Mouse (Mus musculus): ENCODE results near the gene Sirt4.
A peak's percentile ranks its signal among the peaks of the same experiment; 100 is the strongest.
"Not testable (repeated sequence)": the region's sequence is repeated elsewhere in the genome, so short reads cannot be mapped to it uniquely, and the experiment has no call there.

Sirt4 gene

DNA sequence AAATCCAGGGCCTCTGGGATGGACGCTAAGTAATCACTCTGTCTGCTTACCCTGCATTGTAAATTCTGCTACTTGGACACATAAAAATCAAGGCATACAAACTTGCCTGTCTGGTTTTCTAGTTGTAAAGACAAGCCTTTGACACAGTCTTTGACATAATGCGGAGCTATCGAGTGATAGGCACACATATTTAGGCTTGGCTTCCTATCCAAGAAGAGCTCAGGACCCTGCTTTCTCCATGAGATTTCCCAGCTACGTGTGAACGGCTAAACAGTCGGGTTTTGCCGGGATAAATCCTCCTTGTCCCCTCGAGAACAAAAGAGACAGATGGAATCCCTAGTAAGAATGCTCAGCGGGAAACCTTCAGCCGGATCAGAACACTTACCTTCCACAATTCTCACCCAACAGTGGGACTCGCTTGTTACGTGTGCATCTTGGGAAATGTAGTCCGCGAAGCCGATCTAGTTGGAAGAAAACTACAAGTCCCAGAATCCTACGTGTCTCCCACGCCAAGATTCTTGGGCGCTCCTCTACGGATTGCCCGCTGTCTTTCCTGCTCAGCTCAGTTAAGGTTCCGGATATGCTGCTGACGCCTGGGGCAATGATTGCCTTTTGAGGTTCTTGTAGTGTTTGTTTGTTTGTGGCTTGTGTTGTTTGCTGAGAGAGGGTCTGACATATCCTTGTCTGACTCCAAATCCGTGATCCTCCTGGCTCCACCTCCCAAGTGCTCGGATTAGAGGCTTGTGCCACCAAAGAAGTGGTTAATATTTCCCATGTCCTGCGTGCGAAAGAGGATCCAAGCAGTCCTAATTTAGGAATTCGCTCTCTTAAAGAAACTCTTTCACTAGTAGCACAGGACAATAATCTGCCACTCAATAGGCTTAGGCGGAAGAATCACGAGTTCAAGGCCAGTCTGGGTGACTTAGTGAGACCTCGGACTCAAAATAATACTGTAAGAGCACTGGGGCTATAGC, at the start of gene Sirt4:
TSS of gene Sirt4 (minus strand) at position 779 of the 974 bp plus-strand sequence.
- DNase-seq (ENCODE audit: low read depth), result peak; percentile 94

DNA sequence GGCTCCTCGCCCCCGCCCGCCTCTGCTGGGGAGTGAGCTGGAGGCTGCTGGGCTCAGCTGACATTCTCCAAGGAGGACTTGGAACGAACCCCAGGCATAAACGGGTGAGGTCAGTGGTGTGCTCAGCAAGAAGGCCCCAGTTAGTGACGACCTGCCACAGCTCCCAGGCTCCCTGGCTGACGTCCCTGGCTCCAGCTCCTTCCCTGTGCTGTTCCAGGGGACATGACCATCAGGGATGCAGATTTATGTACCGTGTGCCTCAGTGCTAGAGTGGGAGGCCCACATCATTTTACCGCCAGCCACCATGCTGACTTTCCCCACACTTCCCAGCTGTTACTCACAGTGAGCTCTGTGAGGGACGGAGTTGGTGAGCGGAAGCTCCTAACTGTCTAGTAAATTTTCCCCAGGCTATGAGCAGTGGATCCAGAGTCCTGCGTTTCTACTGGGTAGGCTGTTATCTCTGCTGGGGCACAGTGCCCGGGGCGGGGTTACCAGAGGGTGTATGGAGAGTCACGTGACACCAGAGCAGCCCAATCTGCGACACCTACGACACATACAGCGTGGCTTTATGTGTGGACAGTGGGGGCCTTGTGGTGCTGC, 47.2 kb upstream of the Sirt4 start:
- DNase-seq (ENCODE audit: low read depth), result peak; percentile 54

DNA sequence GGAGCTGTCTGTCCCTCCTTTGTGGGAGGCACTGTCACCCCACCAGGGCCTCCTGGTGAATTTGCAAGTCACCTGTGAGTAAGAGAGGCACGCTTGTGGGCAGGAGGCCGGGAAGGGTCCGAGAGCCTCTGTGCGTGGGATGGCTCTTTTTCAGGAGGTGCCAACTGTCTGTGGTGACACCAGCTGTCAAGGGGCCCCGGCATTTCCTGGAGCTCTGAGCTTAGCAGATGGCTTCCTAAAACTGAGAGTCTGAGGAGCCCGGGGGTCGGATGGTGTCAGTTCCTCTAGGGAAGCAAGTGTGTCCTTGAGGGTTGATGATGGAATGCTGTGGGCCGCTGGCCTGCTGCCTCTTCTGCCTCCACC, 45.9 kb upstream of the Sirt4 start:
- DNase-seq (ENCODE audit: low read depth), result peak; percentile 45

DNA sequence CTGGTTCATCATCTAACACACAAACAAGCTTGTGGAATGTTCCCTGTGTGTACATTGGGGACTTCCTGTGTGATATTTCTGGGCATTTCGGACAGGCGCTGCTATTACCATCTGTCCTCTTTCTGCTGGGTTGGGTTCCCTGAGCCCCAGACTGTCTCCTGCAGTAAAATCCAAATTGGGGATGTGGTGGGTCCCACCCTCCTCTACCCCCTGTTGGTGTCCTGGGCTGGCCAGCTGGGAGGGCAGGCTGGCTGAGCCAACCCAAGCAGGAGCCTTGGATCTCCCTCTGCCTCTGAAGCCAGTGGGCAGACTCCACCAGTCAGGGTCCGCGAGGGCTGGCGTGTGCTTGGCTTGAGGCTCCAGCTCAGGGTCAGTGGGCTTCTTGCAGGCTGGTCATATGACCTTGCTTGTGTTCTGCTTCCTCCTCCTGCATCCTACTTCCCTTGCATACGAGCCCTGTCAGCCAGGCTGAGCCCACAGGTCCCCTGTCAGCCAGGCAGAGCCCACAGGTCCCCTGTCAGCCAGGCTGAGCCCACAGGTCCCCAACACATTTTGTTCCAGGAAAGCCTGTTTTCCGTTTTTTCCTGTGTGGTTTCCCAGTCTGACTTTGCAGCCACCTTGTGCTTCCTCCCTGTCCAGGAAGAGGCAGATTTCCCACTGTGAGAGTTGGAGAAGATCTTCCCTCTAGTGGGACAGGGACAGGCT, 45.4 kb upstream of the Sirt4 start:
- DNase-seq (ENCODE audit: low read depth), result no peak

DNA sequence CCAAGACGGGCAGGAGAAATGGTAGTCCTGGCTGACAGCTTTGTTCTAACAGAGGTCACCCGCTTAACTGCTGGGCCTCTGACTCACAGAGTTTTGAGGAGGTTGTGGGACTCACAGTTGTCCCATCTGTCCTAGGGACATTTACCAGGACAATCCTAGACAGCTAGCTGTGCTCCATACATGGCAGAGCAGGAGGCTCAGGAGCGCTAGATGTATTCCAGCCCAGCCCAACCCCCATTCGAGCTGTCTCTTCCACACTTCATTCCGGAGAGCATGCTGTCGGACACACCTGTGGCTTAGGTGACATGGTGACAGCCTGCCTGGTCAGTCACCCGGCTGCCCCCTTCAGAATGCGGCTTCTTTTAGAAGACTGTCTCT, 44.8 kb upstream of the Sirt4 start:
- DNase-seq (ENCODE audit: low read depth), result no peak

DNA sequence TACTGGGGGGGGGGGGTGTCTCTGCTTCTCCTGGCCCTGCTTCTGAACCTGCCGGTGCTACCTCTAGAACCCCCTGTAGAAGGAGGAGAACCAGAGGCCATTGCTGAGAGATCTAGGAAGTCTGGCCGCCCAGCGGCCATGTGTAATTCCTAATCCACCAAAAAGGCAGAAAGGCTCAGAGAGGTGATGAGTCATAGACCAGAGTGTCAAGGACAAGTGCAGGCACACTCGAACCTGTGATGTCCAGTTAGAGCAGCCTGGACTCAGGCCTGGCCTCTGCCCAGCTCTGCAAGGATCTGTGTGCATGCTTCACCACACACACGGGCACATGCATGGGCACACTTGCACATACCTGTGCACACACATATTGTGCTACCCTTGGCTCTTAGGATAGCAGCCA, 43.6 kb upstream of the Sirt4 start:
- DNase-seq (ENCODE audit: low read depth), result no peak

DNA sequence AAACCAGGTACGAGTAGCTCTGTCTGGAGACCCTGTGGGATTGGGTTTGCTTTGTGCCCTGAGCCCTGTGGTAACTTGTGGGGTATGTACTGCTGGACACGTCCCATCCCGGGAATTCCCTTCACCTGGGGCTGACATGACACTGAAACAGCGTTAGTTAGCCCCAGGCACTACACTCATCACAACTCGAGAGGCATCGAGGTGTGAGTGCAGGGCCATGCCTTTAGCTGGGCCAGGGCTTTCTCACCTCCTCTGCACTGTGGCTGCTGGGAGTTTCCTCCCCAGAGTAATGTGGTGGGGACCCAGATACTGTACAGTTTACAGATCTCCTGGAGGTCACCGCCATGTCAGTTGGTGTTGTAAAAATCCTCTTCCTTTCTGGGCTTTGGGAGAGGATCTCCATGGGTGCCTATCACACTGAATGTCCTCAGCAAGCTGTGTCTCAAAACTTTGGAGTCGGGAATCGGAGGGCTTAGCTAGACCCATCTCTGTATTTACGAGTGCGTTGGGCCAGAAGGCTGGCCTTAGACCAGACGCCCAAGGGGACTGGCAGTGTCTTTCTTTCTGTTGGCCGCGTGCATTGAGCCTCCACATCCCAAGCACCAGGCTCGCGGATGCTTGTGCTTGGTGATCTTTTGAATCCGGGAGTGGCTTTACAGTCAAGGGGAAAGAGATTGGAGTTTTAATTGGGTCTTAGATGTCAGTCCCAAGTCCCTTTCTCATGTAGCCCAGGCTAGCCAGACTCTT, 42.1 kb upstream of the Sirt4 start:
- DNase-seq (ENCODE audit: low read depth), result no peak

DNA sequence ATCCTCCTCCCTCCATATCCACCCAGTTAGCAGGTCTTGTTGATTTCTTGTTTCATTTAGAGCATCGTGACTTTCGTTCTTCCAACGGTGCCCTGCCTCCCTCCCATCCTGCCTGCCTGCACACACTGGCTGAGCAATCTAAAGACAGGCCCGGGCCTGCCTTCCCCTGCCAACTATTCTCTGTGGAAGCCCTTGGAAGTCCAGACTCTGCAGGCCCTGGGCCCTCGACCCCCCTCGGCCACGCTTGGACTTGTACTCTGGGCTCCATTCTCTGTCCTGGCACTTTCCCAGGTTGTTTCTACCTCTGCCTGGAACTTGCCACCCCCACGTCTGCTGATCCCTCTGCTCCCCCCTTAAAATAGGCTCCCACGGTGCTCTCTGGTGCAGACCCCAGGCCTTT, 41.4 kb upstream of the Sirt4 start:
- no peak for DNase-seq (ENCODE audit: low read depth)

DNA sequence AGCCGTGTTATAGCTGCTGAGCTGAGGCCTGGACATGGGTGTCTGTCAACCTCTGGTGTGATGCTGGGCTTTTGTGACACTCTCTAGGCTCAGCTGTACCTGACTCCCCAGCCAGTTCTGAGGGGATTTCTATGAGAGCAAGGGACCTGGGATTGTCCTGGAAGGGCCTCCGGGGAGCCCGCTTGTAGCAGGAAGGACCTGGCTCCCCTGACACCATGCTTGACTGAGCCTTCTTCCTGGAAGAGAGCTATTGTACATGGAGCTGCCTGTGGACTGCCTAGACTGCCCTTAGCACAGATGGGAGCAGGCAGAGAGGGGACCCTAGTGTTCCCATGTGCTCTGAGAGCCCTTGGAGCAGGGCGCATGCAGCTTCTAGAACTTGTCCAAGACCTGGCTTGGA, 40.9 kb upstream of the Sirt4 start:
- no peak for DNase-seq (ENCODE audit: low read depth)

DNA sequence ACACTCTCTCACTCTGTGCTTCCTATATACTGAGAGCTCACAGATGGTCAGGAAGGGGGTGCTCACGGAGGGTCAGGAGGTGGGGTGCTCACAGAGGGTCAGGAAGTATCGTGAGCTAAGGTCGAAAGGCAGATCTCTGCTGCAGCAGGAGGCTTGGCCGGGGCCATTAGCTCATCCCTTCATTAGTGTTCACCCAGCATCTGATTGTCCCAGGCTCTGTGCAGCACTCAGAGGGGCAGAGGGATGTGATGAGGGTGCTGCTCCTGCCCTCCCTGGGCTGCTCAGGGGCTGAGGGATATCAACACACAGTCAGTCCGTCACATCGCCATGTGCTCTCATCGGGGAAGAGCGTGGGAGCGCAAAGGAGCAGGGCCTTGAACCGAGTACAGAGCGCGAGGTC, 39.9 kb upstream of the Sirt4 start:
- no peak for DNase-seq (ENCODE audit: low read depth)

DNA sequence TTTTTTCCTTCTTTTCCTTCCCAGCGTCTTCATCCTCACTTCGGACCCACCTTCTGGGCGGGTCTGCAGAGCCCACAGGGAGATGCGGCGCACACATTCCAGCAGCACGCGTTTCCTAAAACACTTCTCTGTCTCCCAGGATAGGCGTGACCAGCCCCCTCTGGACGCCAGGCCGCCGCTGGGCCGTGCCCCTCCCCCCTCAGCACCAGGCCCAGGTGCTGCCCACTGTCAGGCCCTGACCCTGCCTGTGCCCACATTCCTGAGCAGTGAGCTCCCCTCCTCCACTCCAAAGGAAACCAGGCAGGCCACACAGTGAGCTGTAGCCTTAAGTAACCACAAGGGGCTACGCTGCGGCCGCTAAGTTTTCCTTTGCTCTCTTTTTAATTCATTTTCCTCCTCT, 39.4 kb upstream of the Sirt4 start:
- no peak for DNase-seq (ENCODE audit: low read depth)

DNA sequence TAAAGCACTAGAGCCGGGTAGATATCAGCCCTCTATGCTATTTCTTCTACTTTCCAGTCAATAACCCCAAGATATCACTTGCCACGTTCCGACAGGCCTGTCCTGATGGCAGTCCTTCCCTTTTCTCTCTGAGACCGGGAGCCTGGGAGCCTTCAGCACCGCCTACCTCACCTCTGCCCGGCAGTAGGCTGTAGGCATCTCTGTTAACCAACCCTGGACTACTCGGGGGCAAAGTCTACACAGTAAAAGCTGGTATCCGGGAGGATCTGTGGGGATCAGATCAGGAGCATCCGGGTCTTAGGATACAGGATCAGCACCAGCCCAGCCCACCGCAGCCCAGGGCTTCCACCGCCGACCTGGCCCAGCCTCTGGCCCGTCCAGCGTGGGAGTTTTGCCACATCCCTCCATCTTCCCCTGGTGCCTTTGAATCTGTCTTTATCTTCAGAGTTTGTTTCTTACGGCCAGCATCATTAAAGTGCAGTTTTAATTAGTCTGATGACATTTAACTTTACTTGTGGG, 38.5 kb upstream of the Sirt4 start:
- no peak for DNase-seq (ENCODE audit: low read depth)

DNA sequence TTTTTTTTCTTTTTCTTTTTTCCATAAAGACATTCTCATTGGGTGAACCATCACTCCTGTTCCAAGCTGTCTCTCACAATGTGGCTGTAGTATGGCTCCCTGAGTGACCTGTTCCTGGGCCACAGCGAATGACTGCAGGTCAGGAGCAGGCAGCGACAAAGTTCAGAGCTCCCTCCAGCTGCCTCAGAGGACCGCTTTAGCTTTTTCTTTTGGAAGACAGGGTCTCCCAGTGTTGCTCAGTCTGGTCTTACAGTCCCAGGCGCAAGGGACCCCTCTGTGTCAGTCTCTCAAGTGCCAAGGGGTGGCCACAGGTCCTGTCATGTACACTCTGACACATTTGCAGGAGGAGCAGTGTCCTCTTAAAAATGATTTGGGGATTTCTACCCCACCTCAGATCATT, 38.0 kb upstream of the Sirt4 start:
- DNase-seq (ENCODE audit: low read depth), result no peak

DNA sequence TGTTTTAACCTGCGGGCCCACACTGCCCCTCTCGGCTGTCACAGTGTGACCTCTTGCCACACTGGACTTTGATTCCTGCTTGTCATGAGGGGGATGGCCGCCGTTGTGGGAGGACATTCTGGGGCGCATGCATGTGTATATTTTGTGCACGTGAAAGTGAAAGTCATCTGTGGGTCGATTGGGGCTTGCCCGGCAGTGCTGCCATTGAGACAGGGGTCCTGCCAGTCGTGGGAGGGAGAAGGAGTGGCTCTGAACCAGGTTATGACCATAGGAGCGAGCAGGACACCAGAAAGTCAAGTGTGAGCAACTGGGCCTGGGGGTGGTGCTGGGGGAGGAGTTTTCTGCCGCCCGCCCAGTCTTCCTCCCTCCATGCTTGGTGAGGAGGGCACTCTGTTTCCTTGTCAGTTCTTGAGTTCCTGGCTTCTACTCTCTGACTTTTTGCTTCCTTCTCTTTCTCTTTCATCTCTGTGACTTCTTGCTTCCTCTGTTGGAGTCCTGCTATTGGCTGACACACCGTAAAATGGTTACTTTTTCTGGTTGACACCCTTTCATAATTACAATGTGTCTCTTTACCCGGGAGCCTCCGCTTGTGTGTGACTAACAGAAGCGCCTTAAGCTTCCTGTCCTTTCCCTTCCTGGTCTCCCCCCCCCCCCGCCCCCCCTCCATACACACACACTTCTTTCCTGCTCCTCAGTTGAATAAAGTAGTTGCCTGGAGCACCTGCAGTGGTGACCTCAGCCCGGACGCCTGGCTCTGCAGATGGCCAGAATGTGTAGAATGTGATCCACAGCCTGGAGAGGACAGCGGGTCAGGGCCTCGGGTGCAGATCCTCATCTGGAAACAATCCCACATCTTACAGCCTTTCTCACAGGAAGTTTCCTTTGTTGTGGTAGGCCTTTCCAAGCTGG, 37.3 kb upstream of the Sirt4 start:
- DNase-seq (ENCODE audit: low read depth), result peak; percentile 85

DNA sequence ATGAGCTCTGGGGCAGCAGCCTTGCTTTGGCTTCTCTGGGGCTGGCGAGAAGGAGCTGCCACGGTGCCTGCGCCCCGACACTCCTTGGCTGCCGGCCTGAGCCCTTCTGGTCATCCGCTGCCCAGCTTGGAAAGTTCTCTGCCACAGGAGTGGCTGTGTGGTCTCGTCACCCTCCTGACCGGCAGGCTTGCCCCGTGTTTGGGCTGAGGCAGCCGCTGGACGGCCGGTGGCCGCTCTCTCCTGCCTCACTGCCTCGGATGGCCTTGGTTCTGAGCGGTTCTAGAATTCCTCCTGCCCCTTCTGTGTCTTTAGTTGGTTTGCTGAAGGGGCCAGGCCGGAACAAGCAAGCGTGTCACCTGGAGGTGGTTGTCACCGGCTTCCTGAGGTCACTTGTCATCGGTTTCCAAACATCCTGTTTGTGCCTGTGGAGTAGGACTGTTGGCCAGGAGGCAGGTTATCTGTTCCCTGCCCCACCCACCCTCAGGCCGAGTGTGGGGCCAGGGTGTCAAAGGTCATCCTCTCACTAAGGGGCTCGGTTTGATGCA, 35.9 kb upstream of the Sirt4 start:
- no peak for DNase-seq (ENCODE audit: low read depth)

DNA sequence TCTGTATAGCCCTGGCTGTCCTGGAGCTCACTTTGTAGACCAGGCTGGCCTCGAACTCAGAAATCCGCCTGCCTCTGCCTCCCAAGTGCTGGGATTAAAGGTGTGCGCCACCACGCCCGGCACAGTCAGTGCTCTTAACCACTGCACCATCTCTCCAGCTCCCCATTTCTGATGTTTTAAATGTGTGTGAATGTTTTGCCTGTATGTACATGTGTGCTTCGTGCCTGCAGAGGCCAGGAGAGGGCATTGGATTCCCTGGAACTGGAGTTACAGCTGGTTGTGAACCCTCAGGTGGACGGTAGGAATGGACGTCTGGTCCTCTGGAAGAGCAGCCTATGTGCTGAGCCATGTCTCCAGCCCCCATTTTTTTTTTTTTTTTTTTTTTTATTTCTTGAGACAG, 33.7 kb upstream of the Sirt4 start:
- not testable (repeated sequence) for DNase-seq (ENCODE audit: low read depth)

DNA sequence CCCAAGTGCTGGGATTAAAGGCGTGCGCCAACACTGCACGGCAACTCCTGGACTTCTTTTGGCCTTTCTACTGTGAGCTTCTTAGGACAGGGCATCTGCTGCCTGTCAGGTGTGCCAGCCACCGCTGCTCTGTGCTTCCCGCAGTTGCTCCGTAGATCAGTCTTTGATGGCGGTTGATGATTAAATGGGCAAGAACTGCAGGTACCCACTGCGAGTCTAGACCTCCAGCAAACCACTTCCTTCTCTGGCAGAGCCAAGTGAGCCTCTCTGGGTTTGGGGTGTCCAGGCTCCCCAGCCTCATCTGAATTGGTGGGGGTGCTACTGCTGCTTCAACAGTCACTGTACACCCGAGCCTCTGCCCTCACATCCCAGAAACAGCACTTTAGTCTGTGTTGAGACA, 33.0 kb upstream of the Sirt4 start:
- peak; percentile 53 for DNase-seq (ENCODE audit: low read depth)

DNA sequence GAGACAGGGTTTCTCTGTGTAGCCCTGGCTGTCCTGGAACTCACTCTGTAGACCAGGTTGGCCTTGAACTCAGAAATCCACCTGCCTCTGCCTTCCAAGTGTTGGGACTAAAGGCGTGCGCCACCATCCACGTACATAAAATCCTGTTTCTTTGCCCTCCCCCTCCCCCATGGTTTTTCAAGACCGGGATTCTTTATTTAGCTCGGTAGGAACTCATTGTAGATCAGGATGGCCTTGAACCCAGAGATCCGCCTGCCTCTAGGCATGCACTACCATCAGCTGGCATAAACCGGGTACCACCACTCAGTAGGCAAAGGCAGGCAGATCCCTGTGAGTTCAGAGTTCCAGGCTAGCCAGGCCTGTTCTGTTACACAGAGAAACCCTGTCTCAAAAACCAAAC, 32.4 kb upstream of the Sirt4 start:
- peak; percentile 46 for DNase-seq (ENCODE audit: low read depth)

DNA sequence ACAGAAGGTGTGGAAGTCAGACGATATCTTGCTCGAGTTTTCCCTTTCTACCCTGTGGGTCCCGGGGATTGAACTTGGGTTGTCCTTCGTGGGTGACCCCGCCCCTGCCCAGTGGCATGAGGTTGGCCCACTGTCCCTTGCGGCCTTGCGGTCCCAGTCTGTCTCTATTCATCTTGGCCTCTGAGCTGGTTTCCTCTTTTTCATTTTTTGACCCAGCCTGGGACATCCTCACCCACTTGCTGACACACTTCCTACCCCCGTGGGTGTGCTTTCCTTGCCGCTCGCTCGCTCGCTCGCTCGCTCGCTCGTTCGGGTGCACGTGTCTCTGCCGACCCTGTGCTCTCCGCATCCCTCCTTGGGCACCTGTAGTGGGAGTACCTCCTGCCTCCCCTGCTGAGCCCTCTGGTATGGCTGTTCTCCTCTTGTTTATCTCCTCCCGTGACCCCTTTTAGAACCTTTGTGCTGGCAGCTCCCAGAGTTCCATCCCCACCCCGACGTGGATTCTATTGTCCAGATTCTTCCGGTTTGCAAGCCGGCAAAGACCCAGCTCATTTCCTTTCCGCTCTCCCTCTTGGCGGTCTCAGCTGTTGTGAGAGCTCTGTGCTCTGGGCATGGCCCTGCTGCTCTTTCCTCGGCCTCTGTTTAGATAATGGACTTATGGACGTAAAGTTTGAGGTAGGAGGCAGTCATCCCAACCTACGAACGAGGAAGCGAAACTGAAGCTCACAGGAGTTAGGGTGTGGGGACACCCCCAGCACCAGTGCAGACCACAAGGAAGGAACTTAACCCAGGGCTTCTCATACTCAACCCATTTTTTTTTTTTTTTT, 31.8 kb upstream of the Sirt4 start:
- DNase-seq (ENCODE audit: low read depth), result peak; percentile 70

Measured in naive thymus-derived CD4-positive, alpha-beta T cell, adult 2 months (primary cell).